10 mouse cellular contexts compared by ENCODE assay signal in the genomic region with DNA sequence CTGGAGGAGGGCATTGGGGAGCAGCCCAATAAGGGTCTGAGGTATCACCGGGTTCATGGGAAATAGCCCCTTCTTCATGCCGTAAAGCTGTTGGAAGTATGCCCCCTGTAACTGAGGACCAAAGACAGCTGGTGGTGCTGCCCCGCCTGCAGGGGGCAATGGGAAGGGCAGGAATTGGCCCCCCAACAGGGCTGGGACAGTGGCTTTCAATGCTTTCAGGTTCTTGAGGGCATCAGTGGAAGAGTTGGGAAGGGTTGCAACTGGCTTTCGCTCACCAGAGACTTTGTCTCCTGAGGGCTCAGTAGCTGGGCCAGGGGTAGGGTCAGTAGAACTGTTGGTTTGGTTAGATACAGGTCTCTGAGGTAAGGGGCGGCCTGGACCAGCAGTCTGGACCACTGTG. TPM values are rescaled to one million over a fixed set of nuclear protein-coding genes. Genes with fewer than 3 reads are reported as not detected.
A peak's percentile ranks its signal among the peaks of the same experiment; 100 is the strongest.
DNase-seq lines count a peak whose midpoint lies in the region; ATAC-seq lines count a peak whose summit lies in the region.
"Had no signal": no experiment of that assay in that cellular context is flagged by ENCODE, and none has a peak within 500 bp of the region (broad histone marks: within the 10 kb centered on the region; RNA-seq: fewer than 3 reads in every experiment).

No protein-coding gene starts in this region.

- H3K4me1 ChIP-seq in kidney, embryonic 15.5 days = peaks cover 29% of the 10 kb centered on the region
- H3K4me1 ChIP-seq in hindbrain, embryonic 15.5 days (replicated peaks) = peaks cover 50% of the 10 kb centered on the region
- H3K4me1 ChIP-seq in midbrain, embryonic 13.5 days (replicated peaks) = peaks cover 44% of the 10 kb centered on the region

- no peak overlapping the region for H3K9ac ChIP-seq in kidney, embryonic 15.5 days
- H3K9ac ChIP-seq in hindbrain, embryonic 15.5 days = no peak overlapping the region; the same call in 1 of the 2 replicates
- H3K9ac ChIP-seq in midbrain, embryonic 13.5 days (replicated peaks) = no peak overlapping the region

- no peak overlapping the region for H3K4me3 ChIP-seq in kidney, embryonic 15.5 days (replicated peaks)
- no peak overlapping the region for H3K4me3 ChIP-seq in hindbrain, embryonic 15.5 days
- no peak overlapping the region for H3K4me3 ChIP-seq in midbrain, embryonic 13.5 days (replicated peaks)

- H3K27ac ChIP-seq in kidney, embryonic 15.5 days = no peak overlapping the region
- H3K27ac ChIP-seq in hindbrain, embryonic 15.5 days (replicated peaks) = peak overlapping the region; percentile 60
- peak overlapping the region; percentile 30; the same call in 1 of the 2 replicates for H3K27ac ChIP-seq in midbrain, embryonic 13.5 days

- H3K4me2 ChIP-seq in kidney, embryonic 15.5 days = peak overlapping the region; percentile 45
- H3K4me2 ChIP-seq in hindbrain, embryonic 15.5 days = peak overlapping the region; percentile 31; the same call in 1 of the 2 replicates
- no peak overlapping the region for H3K4me2 ChIP-seq in midbrain, embryonic 13.5 days (replicated peaks)

- 68% methylated on average over 5 of the region's 5 CpGs for WGBS in kidney, embryonic 15.5 days
- 84% methylated on average over 5 of the region's 5 CpGs for WGBS in hindbrain, embryonic 15.5 days
- WGBS in midbrain, embryonic 13.5 days = 93% methylated on average over 5 of the region's 5 CpGs

- H3K9me3 ChIP-seq in kidney, embryonic 15.5 days (replicated peaks) = no peaks in the 10 kb centered on the region
- H3K9me3 ChIP-seq in hindbrain, embryonic 15.5 days = no peaks in the 10 kb centered on the region
- H3K9me3 ChIP-seq in midbrain, embryonic 13.5 days = no peaks in the 10 kb centered on the region

- H3K36me3 ChIP-seq in kidney, embryonic 15.5 days = peaks cover 22% of the 10 kb centered on the region
- peaks cover 29% of the 10 kb centered on the region for H3K36me3 ChIP-seq in hindbrain, embryonic 15.5 days
- peaks cover 63% of the 10 kb centered on the region for H3K36me3 ChIP-seq in midbrain, embryonic 13.5 days

- no peak for ATAC-seq in kidney, embryonic 15.5 days (replicated peaks; ENCODE audit: low FRiP score)
- no peak for ATAC-seq in hindbrain, embryonic 15.5 days (ENCODE audit: low FRiP score, low read depth)
- ATAC-seq in midbrain, embryonic 13.5 days = no peak

- H3K27me3 ChIP-seq in kidney, embryonic 15.5 days = no peaks in the 10 kb centered on the region
- no peaks in the 10 kb centered on the region for H3K27me3 ChIP-seq in hindbrain, embryonic 15.5 days
- no peaks in the 10 kb centered on the region for H3K27me3 ChIP-seq in midbrain, embryonic 13.5 days

- DNase-seq in cerebellum, adult 11-12 months = peak; percentile 55
- DNase-seq in cerebellum, adult 11 months = no peak
- no peak for DNase-seq in kidney, postnatal 25 days
- DNase-seq in lung, postnatal 25 days (ENCODE audit: low spot score) = no peak
- DNase-seq in cerebellum, postnatal 36 days = no peak
- DNase-seq: gastrocnemius, postnatal 36 days; lung, postnatal 4 days had no signal

RNA-seq across cellular contexts. Expression of a gene that starts 29.0 kb away (rescaled TPM):
- 6.0 and 6.5 TPM in 2 replicates for polyA plus RNA-seq in kidney, embryonic 15.5 days (2015; fragmentation: Nextera tagmentation; extraction: Ambion mirVana)
- 24.0 and 24.9 TPM in 2 replicates for polyA plus RNA-seq in hindbrain, embryonic 15.5 days (2015; fragmentation: Nextera tagmentation; extraction: Ambion mirVana)
- 35.5 and 39.9 TPM in 2 replicates for polyA plus RNA-seq in midbrain, embryonic 13.5 days (2015; fragmentation: Nextera tagmentation; extraction: Ambion mirVana)

RNA-seq across cellular contexts. Expression of a gene that starts 31.5 kb away (rescaled TPM):
- polyA plus RNA-seq in kidney, embryonic 15.5 days (2015; fragmentation: Nextera tagmentation; extraction: Ambion mirVana) = 21.0 and 21.5 TPM in 2 replicates
- polyA plus RNA-seq in hindbrain, embryonic 15.5 days (2015; fragmentation: Nextera tagmentation; extraction: Ambion mirVana) = 29.4 and 32.6 TPM in 2 replicates
- polyA plus RNA-seq in midbrain, embryonic 13.5 days (2015; fragmentation: Nextera tagmentation; extraction: Ambion mirVana) = 32.1 and 35.0 TPM in 2 replicates

RNA-seq across cellular contexts. Expression of a gene that starts 43.3 kb away (rescaled TPM):
- polyA plus RNA-seq in kidney, embryonic 15.5 days (2015; fragmentation: Nextera tagmentation; extraction: Ambion mirVana) = 15.9 and 18.9 TPM in 2 replicates
- 7.3 and 7.9 TPM in 2 replicates for polyA plus RNA-seq in hindbrain, embryonic 15.5 days (2015; fragmentation: Nextera tagmentation; extraction: Ambion mirVana)
- polyA plus RNA-seq in midbrain, embryonic 13.5 days (2015; fragmentation: Nextera tagmentation; extraction: Ambion mirVana) = 7.9 and 8.2 TPM in 2 replicates

RNA-seq across cellular contexts. Expression of a gene that starts 47.9 kb away (rescaled TPM):
- polyA plus RNA-seq in kidney, embryonic 15.5 days (2015; fragmentation: Nextera tagmentation; extraction: Ambion mirVana) = 79.5 and 85.4 TPM in 2 replicates
- polyA plus RNA-seq in hindbrain, embryonic 15.5 days (2015; fragmentation: Nextera tagmentation; extraction: Ambion mirVana) = 47.3 and 50.1 TPM in 2 replicates
- polyA plus RNA-seq in midbrain, embryonic 13.5 days (2015; fragmentation: Nextera tagmentation; extraction: Ambion mirVana) = 60.4 and 62.7 TPM in 2 replicates

RNA-seq across cellular contexts. Expression of a gene that starts 53.6 kb away (rescaled TPM):
- 0.59 and 1.2 TPM in 2 replicates for polyA plus RNA-seq in kidney, embryonic 15.5 days (2015; fragmentation: Nextera tagmentation; extraction: Ambion mirVana)
- 33.6 and 40.7 TPM in 2 replicates for polyA plus RNA-seq in hindbrain, embryonic 15.5 days (2015; fragmentation: Nextera tagmentation; extraction: Ambion mirVana)
- 18.2 and 19.9 TPM in 2 replicates for polyA plus RNA-seq in midbrain, embryonic 13.5 days (2015; fragmentation: Nextera tagmentation; extraction: Ambion mirVana)
